Comparison of ENCODE assay signal across 9 mouse cellular contexts in the genomic region with DNA sequence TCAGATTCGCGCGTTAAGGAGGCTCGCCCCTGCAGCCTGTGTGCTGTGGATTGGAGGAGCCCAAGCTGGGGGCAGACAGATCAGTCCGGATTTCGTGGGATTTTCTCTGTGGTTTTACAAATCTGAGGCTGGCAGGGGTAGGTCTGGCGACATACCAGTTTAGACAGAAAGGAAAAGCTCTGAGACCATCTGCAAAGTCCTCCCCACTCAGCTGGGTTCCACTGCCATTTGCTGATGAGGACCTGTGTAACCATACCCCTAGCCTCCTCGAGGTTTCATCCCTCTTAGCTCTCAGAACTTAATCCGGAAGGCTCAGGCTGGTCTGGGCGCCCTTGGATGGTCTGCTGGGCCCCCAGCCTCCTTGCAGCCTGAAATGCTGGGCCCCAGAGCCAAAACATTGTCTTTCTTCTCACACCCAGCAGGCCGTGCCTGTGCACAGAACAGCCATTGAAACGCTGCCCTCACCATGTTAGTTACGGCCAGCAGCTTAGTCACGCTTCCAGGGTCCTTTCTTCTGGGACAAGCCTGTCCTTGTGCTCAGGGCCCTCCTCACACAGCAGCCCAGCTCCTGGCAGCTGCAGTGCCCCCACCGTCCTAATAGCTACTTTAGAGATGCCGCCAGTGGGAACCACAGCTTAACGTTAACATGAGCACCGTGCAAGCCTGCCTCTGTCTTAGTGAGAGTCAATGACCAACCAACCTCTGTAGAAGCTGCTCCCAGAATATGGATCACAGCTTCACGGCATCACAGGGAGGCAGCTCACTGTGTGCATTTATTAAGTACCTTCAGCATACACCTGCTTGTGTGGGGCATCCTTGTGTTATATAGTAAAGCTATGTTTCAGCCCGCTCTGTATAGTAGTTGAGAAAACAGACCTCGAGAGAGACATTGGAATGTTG. TPM values are rescaled to one million over a fixed set of nuclear protein-coding genes. Genes with fewer than 3 reads are reported as not detected.
DNase-seq lines count a peak whose midpoint lies in the region; ATAC-seq lines count a peak whose summit lies in the region.
"Had no signal": no experiment of that assay in that cellular context is flagged by ENCODE, and none has a peak within 500 bp of the region (broad histone marks: within the 10 kb centered on the region; RNA-seq: fewer than 3 reads in every experiment).

No protein-coding gene starts in this region.

- H3K9ac ChIP-seq in forebrain, embryonic 15.5 days (replicated peaks): 0 out of 2 replicates have a peak overlapping the region, but pooled peaks have one; percentile 29
- H3K9ac ChIP-seq in neural tube, embryonic 12.5 days: no peak overlapping the region
- H3K9ac ChIP-seq: heart, embryonic 13.5 days had no signal

- H3K4me1 ChIP-seq in forebrain, embryonic 15.5 days: peaks cover 57% of the 10 kb centered on the region
- H3K4me1 ChIP-seq in neural tube, embryonic 12.5 days: peaks cover 87% of the 10 kb centered on the region
- H3K4me1 ChIP-seq: heart, embryonic 13.5 days had no signal

- no peaks in the 10 kb centered on the region for H3K9me3 ChIP-seq in forebrain, embryonic 15.5 days
- no peaks in the 10 kb centered on the region for H3K9me3 ChIP-seq in neural tube, embryonic 12.5 days
- H3K9me3 ChIP-seq: heart, embryonic 13.5 days had no signal

- intact Hi-C loops in heart, postnatal 25 days (cut with DNase I): no loop called here

- no peaks in the 10 kb centered on the region for H3K27me3 ChIP-seq in forebrain, embryonic 15.5 days
- H3K27me3 ChIP-seq in neural tube, embryonic 12.5 days (replicated peaks): no peaks in the 10 kb centered on the region

- 9% methylated on average over 21 of the region's 21 CpGs for WGBS in forebrain, embryonic 15.5 days
- 14% methylated on average over 21 of the region's 21 CpGs for WGBS in neural tube, embryonic 12.5 days

- H3K4me2 ChIP-seq in forebrain, embryonic 15.5 days (replicated peaks): peak overlapping the region; percentile 20
- H3K4me2 ChIP-seq in neural tube, embryonic 12.5 days (replicated peaks): peak overlapping the region; percentile 31
- H3K4me2 ChIP-seq: heart, embryonic 13.5 days had no signal

- peak overlapping the region; percentile 85 for H3K27ac ChIP-seq in forebrain, embryonic 15.5 days (replicated peaks)
- peak overlapping the region; percentile 75; the same call in 1 of the 2 replicates for H3K27ac ChIP-seq in neural tube, embryonic 12.5 days
- H3K27ac ChIP-seq: heart, embryonic 13.5 days had no signal

- DNase-seq in cerebellum, postnatal 14 days: peak; percentile 54 to 64
- peak; percentile 75 to 86 for DNase-seq in layer of hippocampus, postnatal 36 days
- DNase-seq in heart, postnatal 25 days (ENCODE audit: low spot score): no peak
- no peak for DNase-seq in kidney, adult 9 months
- DNase-seq in heart, adult 9 months (ENCODE audit: low spot score in 2 of 2): no peak

- peak; percentile 85 for ATAC-seq in forebrain, embryonic 15.5 days (replicated peaks)
- peak; percentile 91 for ATAC-seq in neural tube, embryonic 12.5 days (ENCODE audit: low FRiP score, low read depth)
- ATAC-seq in megakaryocyte, adult 5-6 weeks (ENCODE audit: poor library complexity, severe bottlenecking): no peak

- no peak overlapping the region for H3K4me3 ChIP-seq in forebrain, embryonic 15.5 days
- H3K4me3 ChIP-seq in neural tube, embryonic 12.5 days: no peak overlapping the region
- H3K4me3 ChIP-seq: heart, embryonic 13.5 days had no signal

- H3K36me3 ChIP-seq in forebrain, embryonic 15.5 days: no peaks in the 10 kb centered on the region
- peaks cover 10% of the 10 kb centered on the region; the same call in 1 of the 2 replicates for H3K36me3 ChIP-seq in neural tube, embryonic 12.5 days
- H3K36me3 ChIP-seq: heart, embryonic 13.5 days had no signal

RNA-seq across cellular contexts. Expression of gene Wscd1, which starts 8.7 kb away (rescaled TPM):
- polyA plus RNA-seq in forebrain, embryonic 15.5 days (2015; fragmentation: Nextera tagmentation; extraction: Ambion mirVana): 52.2 and 58.4 TPM in 2 replicates
- 100 to 1,000 TPM; 113 to 127 TPM for total RNA-seq in layer of hippocampus, postnatal 36 days (2021)
- 66.0 and 67.3 TPM in 2 replicates for polyA plus RNA-seq in neural tube, embryonic 12.5 days (2016; fragmentation: Nextera tagmentation; extraction: Ambion mirVana)
- total RNA-seq in megakaryocyte, adult 5-6 weeks (2015): not detected in 2 replicates
- not detected in 2 replicates for total RNA-seq in megakaryocyte, adult 5-6 weeks (2017)
- 10 to 100 TPM in 1 of 2 experiments, 1 to 10 TPM in 1; 8.6 to 12.6 TPM for total RNA-seq in heart, postnatal 25 days (2021)

Comparison
In these comparisons a context has a peak if more than half of its experiments do, and no peak if none do; other contexts are left out.
1. DNase-seq: peak in cerebellum, postnatal 14 days (2 of 2) and layer of hippocampus, postnatal 36 days (2 of 2); none in heart, postnatal 25 days (single experiment), kidney, adult 9 months (single experiment) and heart, adult 9 months (0 of 2).
2. RNA of gene Wscd1, which starts 8.7 kb away (total RNA-seq): 113 to 127 TPM in layer of hippocampus, postnatal 36 days and 8.6 to 12.6 TPM in heart, postnatal 25 days; not detected in megakaryocyte, adult 5-6 weeks; every median in the first group is over 4 times any median in the second.